Mouse (Mus musculus) adrenal gland, postnatal 25 days (tissue): ENCODE results near the gene Nsd1. TPM values are rescaled to one million over a fixed set of nuclear protein-coding genes. Genes with fewer than 3 reads are reported as not detected.
"Not testable (repeated sequence)": the region's sequence is repeated elsewhere in the genome, so short reads cannot be mapped to it uniquely, and the experiment has no call there.

Experiments
- DNase-seq: peaks from one replicate; pipeline ENCODE4 v3.0.0; 2021; ENCODE audit warnings: mixed read lengths
- long read RNA-seq: library from polyadenylated mRNA; stranded (forward); transcript quantifications from one replicate; pipeline ENCODE4 v2.0.0, GENCODE M21; 2021
- total RNA-seq: library from RNA; stranded (reverse); gene quantifications from 2 replicates; pipeline ENCODE4 v1.2.3, GENCODE M21; 2021

The Nsd1 gene
- total RNA-seq = 121 and 142 TPM in 2 replicates
- long read RNA-seq, partial matches to known transcripts = 11 of 27 reads
- long read RNA-seq, other reads (novel, unspliced or antisense) = 15 of 27 reads

GRCm38 (mm10) chr13:55209649-55210192 lies at the start of gene Nsd1:
Nsd1 (plus strand) TSS chr13:55209782.
- no peak for DNase-seq

GRCm38 (mm10) chr13:55162365-55162764 lies 47.2 kb upstream of the Nsd1 start:
- no peak for DNase-seq

GRCm38 (mm10) chr13:55163553-55163952 lies 46.0 kb upstream of the Nsd1 start:
- DNase-seq = no peak

GRCm38 (mm10) chr13:55165831-55166339 lies 43.7 kb upstream of the Nsd1 start:
- no peak for DNase-seq

GRCm38 (mm10) chr13:55166806-55167725 lies 42.5 kb upstream of the Nsd1 start:
- no peak for DNase-seq

- no peak for DNase-seq
These were observed 41.8 kb upstream of the Nsd1 start for GRCm38 (mm10) chr13:55167798-55168197.

GRCm38 (mm10) chr13:55168255-55168654 lies 41.3 kb upstream of the Nsd1 start:
- no peak for DNase-seq

- DNase-seq = peak; percentile 40
These were observed 40.6 kb upstream of the Nsd1 start for GRCm38 (mm10) chr13:55168958-55169369.

- DNase-seq = peak; percentile 63
These were observed 37.9 kb upstream of the Nsd1 start for GRCm38 (mm10) chr13:55171517-55172335.

GRCm38 (mm10) chr13:55172336-55172770 lies 37.2 kb upstream of the Nsd1 start:
- DNase-seq = no peak

- DNase-seq = no peak
These were observed 35.2 kb upstream of the Nsd1 start for GRCm38 (mm10) chr13:55174347-55174746.

GRCm38 (mm10) chr13:55176265-55176664 lies 33.3 kb upstream of the Nsd1 start:
- no peak for DNase-seq

- no peak for DNase-seq
These were observed 31.6 kb upstream of the Nsd1 start for GRCm38 (mm10) chr13:55177903-55178496.

GRCm38 (mm10) chr13:55178556-55178955 lies 31.0 kb upstream of the Nsd1 start:
- peak; percentile 75 for DNase-seq

GRCm38 (mm10) chr13:55179591-55179990 lies 30.0 kb upstream of the Nsd1 start:
- no peak for DNase-seq

GRCm38 (mm10) chr13:55181786-55182172 lies 27.8 kb upstream of the Nsd1 start:
- no peak for DNase-seq

GRCm38 (mm10) chr13:55182173-55182894 lies 27.2 kb upstream of the Nsd1 start:
- peak; percentile 54 for DNase-seq

GRCm38 (mm10) chr13:55183382-55183781 lies 26.2 kb upstream of the Nsd1 start:
- DNase-seq = no peak

- not testable (repeated sequence) for DNase-seq
These were observed 22.5 kb upstream of the Nsd1 start for GRCm38 (mm10) chr13:55187062-55187461.

- DNase-seq = no peak
These were observed 20.0 kb upstream of the Nsd1 start for GRCm38 (mm10) chr13:55189531-55190107.
